Mouse (Mus musculus): ENCODE measurements around the gene Arhgap18. TPM values are rescaled to one million over a fixed set of nuclear protein-coding genes. Genes with fewer than 3 reads are reported as not detected.
A peak's percentile ranks its signal among the peaks of the same experiment; 100 is the strongest.

The Arhgap18 gene
- polyA plus RNA-seq, 1 experiment from 2014 or later = 13.9 TPM

- 85% methylated on average over 6 of the region's 6 CpGs for WGBS
Measured at GRCm38 (mm10) chr10:26754006-26754405, 785 bp downstream of the Arhgap18 start.

GRCm38 (mm10) chr10:26757231-26757630 is 4.0 kb downstream of the Arhgap18 start:
- Histone ChIP-seq H3K9me3 (replicated peaks; ENCODE audit: control insufficient read depth, low read length, poor library complexity, severe bottlenecking) (no peaks in the 10 kb centered on the region), H3K27ac (ENCODE audit: low read length) (no peak overlapping the region), H3K27me3 (ENCODE audit: control insufficient read depth, insufficient read depth, low read depth, low read length) (no peaks in the 10 kb centered on the region), H3K9ac (ENCODE audit: low read depth, low read length) (no peak overlapping the region), H3K4me1 (ENCODE audit: control insufficient read depth, insufficient read depth, low read length) (peaks cover 9% of the 10 kb centered on the region), H3K4me2 (ENCODE audit: low read length) (no peak overlapping the region), H3K4me3 (ENCODE audit: low read depth, low read length) (no peak overlapping the region), H3K36me3 (ENCODE audit: control insufficient read depth, insufficient read depth, low read length) (no peaks in the 10 kb centered on the region)
- ATAC-seq = no peak
- WGBS = 99% methylated on average over 2 of the region's 2 CpGs

More at GRCm38 (mm10) chr10:26754006-26754405, 785 bp downstream of the Arhgap18 start:
- Histone ChIP-seq H3K4me3 (ENCODE audit: low read depth, low read length) (no peak overlapping the region), H3K36me3 (ENCODE audit: control insufficient read depth, insufficient read depth, low read length) (no peaks in the 10 kb centered on the region), H3K4me2 (ENCODE audit: low read length) (no peak overlapping the region), H3K9me3 (replicated peaks; ENCODE audit: control insufficient read depth, low read length, poor library complexity, severe bottlenecking) (no peaks in the 10 kb centered on the region), H3K27me3 (ENCODE audit: control insufficient read depth, insufficient read depth, low read depth, low read length) (no peaks in the 10 kb centered on the region), H3K4me1 (ENCODE audit: control insufficient read depth, insufficient read depth, low read length) (peaks cover 5% of the 10 kb centered on the region), H3K27ac (ENCODE audit: low read length) (no peak overlapping the region), H3K9ac (ENCODE audit: low read depth, low read length) (no peak overlapping the region)
- no peak for ATAC-seq

- H3K36me3 ChIP-seq (ENCODE audit: control insufficient read depth, insufficient read depth, low read length) = no peaks in the 10 kb centered on the region
- 32% methylated on average over 6 of the region's 6 CpGs for WGBS
- H3K9ac ChIP-seq (ENCODE audit: low read depth, low read length) = no peak overlapping the region
- no peak overlapping the region for H3K4me3 ChIP-seq (ENCODE audit: low read depth, low read length)
- H3K27ac ChIP-seq (ENCODE audit: low read length) = peak overlapping the region; percentile 3; the same call in 1 of the 2 replicates
- no peak overlapping the region for H3K4me2 ChIP-seq (ENCODE audit: low read length)
- peak; percentile 52; the same call in 1 of the 2 replicates for ATAC-seq
- no peaks in the 10 kb centered on the region for H3K9me3 ChIP-seq (replicated peaks; ENCODE audit: control insufficient read depth, low read length, poor library complexity, severe bottlenecking)
- no peaks in the 10 kb centered on the region for H3K27me3 ChIP-seq (ENCODE audit: control insufficient read depth, insufficient read depth, low read depth, low read length)
- H3K4me1 ChIP-seq (ENCODE audit: control insufficient read depth, insufficient read depth, low read length) = peaks cover 6% of the 10 kb centered on the region
Measured at GRCm38 (mm10) chr10:26759469-26759868, 6.2 kb downstream of the Arhgap18 start.

GRCm38 (mm10) chr10:26761103-26761502 is 7.9 kb downstream of the Arhgap18 start:
- H3K4me3 ChIP-seq (ENCODE audit: low read depth, low read length) = no peak overlapping the region
- no peak overlapping the region for H3K9ac ChIP-seq (ENCODE audit: low read depth, low read length)
- H3K27me3 ChIP-seq (ENCODE audit: control insufficient read depth, insufficient read depth, low read depth, low read length) = no peaks in the 10 kb centered on the region
- H3K9me3 ChIP-seq (replicated peaks; ENCODE audit: control insufficient read depth, low read length, poor library complexity, severe bottlenecking) = no peaks in the 10 kb centered on the region
- ATAC-seq = no peak
- H3K27ac ChIP-seq (ENCODE audit: low read length) = no peak overlapping the region
- H3K4me2 ChIP-seq (ENCODE audit: low read length) = no peak overlapping the region
- no peaks in the 10 kb centered on the region for H3K36me3 ChIP-seq (ENCODE audit: control insufficient read depth, insufficient read depth, low read length)
- H3K4me1 ChIP-seq (ENCODE audit: control insufficient read depth, insufficient read depth, low read length) = peaks cover 6% of the 10 kb centered on the region
- WGBS = 91% methylated on average over 4 of the region's 4 CpGs

GRCm38 (mm10) chr10:26761991-26762903 is 9.0 kb downstream of the Arhgap18 start:
- peak; percentile 43; the same call in 1 of the 2 replicates for ATAC-seq
- Histone ChIP-seq H3K4me3 (ENCODE audit: low read depth, low read length) (no peak overlapping the region), H3K27ac (ENCODE audit: low read length) (no peak overlapping the region), H3K9ac (ENCODE audit: low read depth, low read length) (no peak overlapping the region), H3K4me1 (ENCODE audit: control insufficient read depth, insufficient read depth, low read length) (peaks cover 6% of the 10 kb centered on the region), H3K27me3 (ENCODE audit: control insufficient read depth, insufficient read depth, low read depth, low read length) (no peaks in the 10 kb centered on the region), H3K36me3 (ENCODE audit: control insufficient read depth, insufficient read depth, low read length) (no peaks in the 10 kb centered on the region), H3K4me2 (ENCODE audit: low read length) (no peak overlapping the region), H3K9me3 (replicated peaks; ENCODE audit: control insufficient read depth, low read length, poor library complexity, severe bottlenecking) (no peaks in the 10 kb centered on the region)
- 61% methylated on average over 9 of the region's 9 CpGs for WGBS

- no peaks in the 10 kb centered on the region for H3K9me3 ChIP-seq (replicated peaks; ENCODE audit: control insufficient read depth, low read length, poor library complexity, severe bottlenecking)
- no peak for ATAC-seq
- WGBS = 81% methylated on average over 3 of the region's 3 CpGs
- H3K9ac ChIP-seq (ENCODE audit: low read depth, low read length) = no peak overlapping the region
- no peak overlapping the region for H3K4me3 ChIP-seq (ENCODE audit: low read depth, low read length)
- H3K36me3 ChIP-seq (ENCODE audit: control insufficient read depth, insufficient read depth, low read length) = no peaks in the 10 kb centered on the region
- peaks cover 2% of the 10 kb centered on the region for H3K4me1 ChIP-seq (ENCODE audit: control insufficient read depth, insufficient read depth, low read length)
- no peak overlapping the region for H3K27ac ChIP-seq (ENCODE audit: low read length)
- H3K27me3 ChIP-seq (ENCODE audit: control insufficient read depth, insufficient read depth, low read depth, low read length) = no peaks in the 10 kb centered on the region
- no peak overlapping the region for H3K4me2 ChIP-seq (ENCODE audit: low read length)
Measured at GRCm38 (mm10) chr10:26767196-26767595, 14.0 kb downstream of the Arhgap18 start.

GRCm38 (mm10) chr10:26768943-26769342 is 15.7 kb downstream of the Arhgap18 start:
- no peak overlapping the region for H3K4me2 ChIP-seq (ENCODE audit: low read length)
- no peak overlapping the region for H3K4me3 ChIP-seq (ENCODE audit: low read depth, low read length)
- H3K27ac ChIP-seq (ENCODE audit: low read length) = no peak overlapping the region
- WGBS = 80% methylated on average over 2 of the region's 2 CpGs
- ATAC-seq = no peak
- no peaks in the 10 kb centered on the region for H3K27me3 ChIP-seq (ENCODE audit: control insufficient read depth, insufficient read depth, low read depth, low read length)
- no peak overlapping the region for H3K9ac ChIP-seq (ENCODE audit: low read depth, low read length)
- H3K4me1 ChIP-seq (ENCODE audit: control insufficient read depth, insufficient read depth, low read length) = peaks cover 8% of the 10 kb centered on the region; the same call in 1 of the 2 replicates
- no peaks in the 10 kb centered on the region for H3K9me3 ChIP-seq (replicated peaks; ENCODE audit: control insufficient read depth, low read length, poor library complexity, severe bottlenecking)
- H3K36me3 ChIP-seq (ENCODE audit: control insufficient read depth, insufficient read depth, low read length) = no peaks in the 10 kb centered on the region

- H3K4me1 ChIP-seq (ENCODE audit: control insufficient read depth, insufficient read depth, low read length) = peaks cover 12% of the 10 kb centered on the region
- 83% methylated on average over 8 of the region's 8 CpGs for WGBS
- H3K27ac ChIP-seq (ENCODE audit: low read length) = no peak overlapping the region
- H3K36me3 ChIP-seq (ENCODE audit: control insufficient read depth, insufficient read depth, low read length) = no peaks in the 10 kb centered on the region
- no peak overlapping the region for H3K9ac ChIP-seq (ENCODE audit: low read depth, low read length)
- H3K27me3 ChIP-seq (ENCODE audit: control insufficient read depth, insufficient read depth, low read depth, low read length) = no peaks in the 10 kb centered on the region
- ATAC-seq = no peak
- H3K9me3 ChIP-seq (replicated peaks; ENCODE audit: control insufficient read depth, low read length, poor library complexity, severe bottlenecking) = no peaks in the 10 kb centered on the region
- no peak overlapping the region for H3K4me2 ChIP-seq (ENCODE audit: low read length)
- H3K4me3 ChIP-seq (ENCODE audit: low read depth, low read length) = no peak overlapping the region
Measured at GRCm38 (mm10) chr10:26770035-26770434, 16.8 kb downstream of the Arhgap18 start.

GRCm38 (mm10) chr10:26771938-26772623 is 18.9 kb downstream of the Arhgap18 start:
- 7% methylated on average over 15 of the region's 15 CpGs for WGBS
- peak overlapping the region; percentile 92 for H3K4me2 ChIP-seq (ENCODE audit: low read length)
- no peaks in the 10 kb centered on the region for H3K36me3 ChIP-seq (ENCODE audit: control insufficient read depth, insufficient read depth, low read length)
- peak; percentile 95 for ATAC-seq
- H3K27ac ChIP-seq (ENCODE audit: low read length) = peak overlapping the region; percentile 86
- H3K9me3 ChIP-seq (replicated peaks; ENCODE audit: control insufficient read depth, low read length, poor library complexity, severe bottlenecking) = no peaks in the 10 kb centered on the region
- H3K27me3 ChIP-seq (ENCODE audit: control insufficient read depth, insufficient read depth, low read depth, low read length) = no peaks in the 10 kb centered on the region
- peak overlapping the region; percentile 63 for H3K4me3 ChIP-seq (ENCODE audit: low read depth, low read length)
- peak overlapping the region; percentile 70 for H3K9ac ChIP-seq (ENCODE audit: low read depth, low read length)
- peaks cover 12% of the 10 kb centered on the region for H3K4me1 ChIP-seq (ENCODE audit: control insufficient read depth, insufficient read depth, low read length)
